Mouse (Mus musculus) MEL (cell line): ENCODE data around the gene Ttll11. TPM values are rescaled to one million over a fixed set of nuclear protein-coding genes. Genes with fewer than 3 reads are reported as not detected.

Experiments
- DNase-seq: peaks from one replicate; pipeline ENCODE4 v3.0.0; 2011; ENCODE audit warnings: low read depth, low spot score
- H3K27ac ChIP-seq: 2 replicates; pipeline ENCODE4 v1.5.1; 2012; ENCODE audit warnings: low read depth, mild to moderate bottlenecking, control low read depth, low read length, moderate library complexity; ENCODE audit not compliant: control insufficient read depth
- H3K27me3 ChIP-seq, 2 experiments: fragments of 150-350 bp in 1 of 2; sonication (generic) in 1 of 2; 2 replicates each; pipeline ENCODE4 v1.6.1; 2012; ENCODE audit warnings: low read length in 2 of 2, mild to moderate bottlenecking in 2 of 2, improper control_type of control experiment in 1 of 2, moderate library complexity in 1 of 2; ENCODE audit not compliant: insufficient read depth in 2 of 2, control insufficient read depth in 1 of 2
- H3K36me3 ChIP-seq, 2 experiments: 2 replicates each; pipeline ENCODE4 v1.6.1; 2012 to 2014; ENCODE audit warnings: low read length in 2 of 2, improper control_type of control experiment in 1 of 2, inconsistent platforms in 1 of 2, mild to moderate bottlenecking in 1 of 2; ENCODE audit not compliant: insufficient read depth in 2 of 2, control insufficient read depth in 1 of 2
- H3K4me1 ChIP-seq, 2 experiments: fragments of 150-350 bp in 1 of 2; sonication (generic) in 1 of 2; 2 replicates each; pipeline ENCODE4 v1.6.1; 2012; ENCODE audit warnings: low read length in 2 of 2, improper control_type of control experiment in 1 of 2, mild to moderate bottlenecking in 1 of 2; ENCODE audit not compliant: insufficient read depth in 2 of 2, control insufficient read depth in 1 of 2
- H3K4me3 ChIP-seq, 2 experiments: fragments of 150-350 bp in 1 of 2; sonication (generic) in 1 of 2; 2 replicates each; pipeline ENCODE4 v1.5.1; 2012; ENCODE audit warnings: low read depth in 2 of 2, low read length in 2 of 2, mild to moderate bottlenecking in 2 of 2, moderate library complexity in 2 of 2, control low read depth in 1 of 2, improper control_type of control experiment in 1 of 2; ENCODE audit not compliant: control insufficient read depth in 1 of 2, insufficient read depth in 1 of 2
- H3K79me2 ChIP-seq: 2 replicates; pipeline ENCODE4 v1.6.1; 2012; ENCODE audit warnings: mild to moderate bottlenecking, low read length, moderate library complexity; ENCODE audit not compliant: control insufficient read depth, poor library complexity, insufficient read depth
- H3K9ac ChIP-seq: 2 replicates; pipeline ENCODE4 v1.6.1; 2012; ENCODE audit warnings: low read depth, mild to moderate bottlenecking, control low read depth, low read length, moderate library complexity; ENCODE audit not compliant: control insufficient read depth, poor library complexity, severe bottlenecking
- H3K9me3 ChIP-seq: fragments of 150-350 bp; sonication (generic); replicated peaks from 2 replicates; pipeline ENCODE4 v1.6.1; 2012; ENCODE audit warnings: mild to moderate bottlenecking, low read length, improper control_type of control experiment, moderate library complexity; ENCODE audit not compliant: insufficient read depth
- BHLHE40 ChIP-seq: IDR thresholded peaks from 2 replicates; pipeline ENCODE4 v1.6.1; 2012; ENCODE audit warnings: low read depth, mild to moderate bottlenecking, inconsistent platforms, low read length, improper control_type of control experiment, borderline replicate concordance
- CHD1 ChIP-seq: IDR thresholded peaks from 2 replicates; pipeline ENCODE4 v1.6.1; 2012; ENCODE audit warnings: low read depth, mild to moderate bottlenecking, inconsistent platforms, low read length, improper control_type of control experiment
- CHD2 ChIP-seq: IDR thresholded peaks from 2 replicates; pipeline ENCODE4 v1.6.1; 2011; ENCODE audit warnings: low read length, improper control_type of control experiment
- CTCF ChIP-seq, 3 experiments: IDR thresholded peaks in 2 of 3; conservative IDR thresholded peaks in 1 of 3; 2 replicates each; pipeline ENCODE4 v1.5.1; 2011 to 2012; ENCODE audit warnings: low read length in 3 of 3, low read depth in 2 of 3, mild to moderate bottlenecking in 2 of 3, improper control_type of control experiment in 1 of 3, inconsistent platforms in 1 of 3, mixed read lengths in 1 of 3, moderate library complexity in 1 of 3; ENCODE audit not compliant: control insufficient read depth in 1 of 3, insufficient read depth in 1 of 3, poor library complexity in 1 of 3, severe bottlenecking in 1 of 3
- ELF1 ChIP-seq: IDR thresholded peaks from 2 replicates; pipeline ENCODE4 v1.6.1; 2014; ENCODE audit warnings: low read depth, mild to moderate bottlenecking, inconsistent platforms, low read length, improper control_type of control experiment, moderate library complexity
- EP300 ChIP-seq, 2 experiments: IDR thresholded peaks; 2 replicates each; pipeline ENCODE4 v1.6.1; 2011; ENCODE audit warnings: improper control_type of control experiment in 2 of 2, low read length in 2 of 2, low read depth in 1 of 2, mild to moderate bottlenecking in 1 of 2
- ETS1 ChIP-seq: IDR thresholded peaks from 2 replicates; pipeline ENCODE4 v1.6.1; 2012; ENCODE audit warnings: low read depth, mild to moderate bottlenecking, inconsistent platforms, low read length, improper control_type of control experiment, moderate library complexity
- GATA1 ChIP-seq: IDR thresholded peaks from 2 replicates; pipeline ENCODE4 v1.6.1; 2011; ENCODE audit warnings: low read depth, low read length, improper control_type of control experiment
- HCFC1 ChIP-seq: IDR thresholded peaks from 2 replicates; pipeline ENCODE4 v1.6.1; 2012; ENCODE audit warnings: low read depth, mild to moderate bottlenecking, inconsistent platforms, low read length, improper control_type of control experiment, moderate library complexity
- JUND ChIP-seq: IDR thresholded peaks from 2 replicates; pipeline ENCODE4 v1.6.1; 2011; ENCODE audit warnings: low read depth, mild to moderate bottlenecking, improper control_type of control experiment, low read length
- KAT2A ChIP-seq: conservative IDR thresholded peaks from 2 replicates; pipeline ENCODE4 v1.6.1; 2012; ENCODE audit warnings: low read depth, low read length, improper control_type of control experiment, inconsistent platforms
- MAFK ChIP-seq: IDR thresholded peaks from 2 replicates; pipeline ENCODE4 v1.6.1; 2011; ENCODE audit warnings: low read depth, mild to moderate bottlenecking, low read length, improper control_type of control experiment, borderline replicate concordance
- MAX ChIP-seq: IDR thresholded peaks from 2 replicates; pipeline ENCODE4 v1.6.1; 2011; ENCODE audit warnings: low read length, improper control_type of control experiment
- MAZ ChIP-seq: IDR thresholded peaks from 2 replicates; pipeline ENCODE4 v1.6.1; 2012; ENCODE audit warnings: low read depth, mild to moderate bottlenecking, inconsistent platforms, low read length, improper control_type of control experiment
- MEF2A ChIP-seq: IDR thresholded peaks from 2 replicates; pipeline ENCODE4 v1.6.1; 2014; ENCODE audit warnings: low read depth, mild to moderate bottlenecking, inconsistent platforms, low read length, improper control_type of control experiment; ENCODE audit not compliant: poor library complexity, insufficient replicate concordance, severe bottlenecking; ENCODE audit errors: extremely low read depth
- MXI1 ChIP-seq: IDR thresholded peaks from 2 replicates; pipeline ENCODE4 v1.6.1; 2011; ENCODE audit warnings: mild to moderate bottlenecking, low read depth, low read length, improper control_type of control experiment
- MYB ChIP-seq: IDR thresholded peaks from 2 replicates; pipeline ENCODE4 v1.6.1; 2011; ENCODE audit warnings: mild to moderate bottlenecking, low read depth, low read length, improper control_type of control experiment
- MYC ChIP-seq: IDR thresholded peaks from 2 replicates; pipeline ENCODE4 v1.6.1; 2011; ENCODE audit warnings: low read depth, mild to moderate bottlenecking, low read length, improper control_type of control experiment, moderate library complexity
- NELFE ChIP-seq: IDR thresholded peaks from 2 replicates; pipeline ENCODE4 v1.6.1; 2011; ENCODE audit warnings: low read depth, low read length, improper control_type of control experiment
- NRF1 ChIP-seq: IDR thresholded peaks from 2 replicates; pipeline ENCODE4 v1.6.1; 2014; ENCODE audit warnings: low read depth, mild to moderate bottlenecking, inconsistent platforms, low read length, improper control_type of control experiment, moderate library complexity; ENCODE audit not compliant: poor library complexity, insufficient read depth, severe bottlenecking
- POLR2A ChIP-seq, 2 experiments: IDR thresholded peaks; 2 replicates each; pipeline ENCODE4 v1.6.1; 2011 to 2012; ENCODE audit warnings: low read length in 2 of 2, mild to moderate bottlenecking in 2 of 2, control low read depth in 1 of 2, improper control_type of control experiment in 1 of 2, low read depth in 1 of 2, moderate library complexity in 1 of 2; ENCODE audit not compliant: control insufficient read depth in 1 of 2, insufficient read depth in 1 of 2, poor library complexity in 1 of 2
- POLR2AphosphoS2 ChIP-seq: IDR thresholded peaks from 2 replicates; pipeline ENCODE4 v1.6.1; 2011; ENCODE audit warnings: low read length, improper control_type of control experiment
- POLR2AphosphoS5 ChIP-seq: IDR thresholded peaks from 2 replicates; pipeline ENCODE4 v1.6.1; 2012; ENCODE audit warnings: low read depth, borderline replicate concordance, mild to moderate bottlenecking, inconsistent platforms, low read length, moderate library complexity, mixed read lengths
- RAD21 ChIP-seq: IDR thresholded peaks from 2 replicates; pipeline ENCODE4 v1.6.1; 2011; ENCODE audit warnings: mild to moderate bottlenecking, low read depth, low read length, improper control_type of control experiment
- RCOR1 ChIP-seq: IDR thresholded peaks from 2 replicates; pipeline ENCODE4 v1.6.1; 2012; ENCODE audit warnings: low read depth, mild to moderate bottlenecking, inconsistent platforms, low read length, improper control_type of control experiment
- SIN3A ChIP-seq: IDR thresholded peaks from 2 replicates; pipeline ENCODE4 v1.6.1; 2012; ENCODE audit warnings: low read length, improper control_type of control experiment, inconsistent platforms
- SMC3 ChIP-seq: IDR thresholded peaks from 2 replicates; pipeline ENCODE4 v1.6.1; 2011; ENCODE audit warnings: low read depth, low read length, improper control_type of control experiment
- TAL1 ChIP-seq: IDR thresholded peaks from 2 replicates; pipeline ENCODE4 v1.6.1; 2012; ENCODE audit warnings: mild to moderate bottlenecking, inconsistent platforms, low read length, moderate library complexity, mixed read lengths
- TBP ChIP-seq: IDR thresholded peaks from 2 replicates; pipeline ENCODE4 v1.8.0; 2011; ENCODE audit warnings: low read depth, low read length, improper control_type of control experiment
- UBTF ChIP-seq: IDR thresholded peaks from 2 replicates; pipeline ENCODE4 v1.6.1; 2012; ENCODE audit warnings: low read depth, mild to moderate bottlenecking, inconsistent platforms, low read length, improper control_type of control experiment, moderate library complexity, borderline replicate concordance; ENCODE audit not compliant: insufficient read depth
- USF1 ChIP-seq: IDR thresholded peaks from 2 replicates; pipeline ENCODE4 v1.6.1; 2014; ENCODE audit warnings: low read depth, mild to moderate bottlenecking, inconsistent platforms, low read length, improper control_type of control experiment, moderate library complexity
- ZC3H11A ChIP-seq: IDR thresholded peaks from 2 replicates; pipeline ENCODE4 v1.6.1; 2012; ENCODE audit warnings: low read depth, mild to moderate bottlenecking, inconsistent platforms, low read length, improper control_type of control experiment
- ZKSCAN1 ChIP-seq: IDR thresholded peaks from 2 replicates; pipeline ENCODE4 v1.6.1; 2012; ENCODE audit warnings: low read depth, mild to moderate bottlenecking, inconsistent platforms, low read length, improper control_type of control experiment, moderate library complexity
- ZMIZ1 ChIP-seq: IDR thresholded peaks from 2 replicates; pipeline ENCODE4 v1.6.1; 2012; ENCODE audit warnings: low read depth, mild to moderate bottlenecking, inconsistent platforms, low read length, improper control_type of control experiment, moderate library complexity
- ZNF384 ChIP-seq: IDR thresholded peaks from 2 replicates; pipeline ENCODE4 v1.6.1; 2012; ENCODE audit warnings: low read depth, mild to moderate bottlenecking, inconsistent platforms, low read length, improper control_type of control experiment
- polyA plus RNA-seq, 2 experiments: library from polyadenylated mRNA; stranded (reverse) in 1 of 2; unstranded in 1 of 2; fragments of >175 nt in 1 of 2; fragments of >200 nt in 1 of 2; gene quantifications; 2 replicates each; pipeline versions ENCODE4 v1.2.1 to v1.2.4; 2012; ENCODE audit warnings: low replicate concordance in 2 of 2, low read depth in 1 of 2; ENCODE audit not compliant: insufficient read length in 2 of 2, insufficient read depth in 1 of 2, missing spikeins in 1 of 2
- total RNA-seq: library from RNA; depleted of rRNA; stranded (reverse); fragments of 300-350 nt; gene quantifications from 2 replicates; pipeline ENCODE4 v1.2.3, GENCODE M21; 2012

The Ttll11 gene
- total and polyA plus RNA-seq, 3 experiments, result 1.2 to 2.5 TPM; not detected in 1

DNA sequence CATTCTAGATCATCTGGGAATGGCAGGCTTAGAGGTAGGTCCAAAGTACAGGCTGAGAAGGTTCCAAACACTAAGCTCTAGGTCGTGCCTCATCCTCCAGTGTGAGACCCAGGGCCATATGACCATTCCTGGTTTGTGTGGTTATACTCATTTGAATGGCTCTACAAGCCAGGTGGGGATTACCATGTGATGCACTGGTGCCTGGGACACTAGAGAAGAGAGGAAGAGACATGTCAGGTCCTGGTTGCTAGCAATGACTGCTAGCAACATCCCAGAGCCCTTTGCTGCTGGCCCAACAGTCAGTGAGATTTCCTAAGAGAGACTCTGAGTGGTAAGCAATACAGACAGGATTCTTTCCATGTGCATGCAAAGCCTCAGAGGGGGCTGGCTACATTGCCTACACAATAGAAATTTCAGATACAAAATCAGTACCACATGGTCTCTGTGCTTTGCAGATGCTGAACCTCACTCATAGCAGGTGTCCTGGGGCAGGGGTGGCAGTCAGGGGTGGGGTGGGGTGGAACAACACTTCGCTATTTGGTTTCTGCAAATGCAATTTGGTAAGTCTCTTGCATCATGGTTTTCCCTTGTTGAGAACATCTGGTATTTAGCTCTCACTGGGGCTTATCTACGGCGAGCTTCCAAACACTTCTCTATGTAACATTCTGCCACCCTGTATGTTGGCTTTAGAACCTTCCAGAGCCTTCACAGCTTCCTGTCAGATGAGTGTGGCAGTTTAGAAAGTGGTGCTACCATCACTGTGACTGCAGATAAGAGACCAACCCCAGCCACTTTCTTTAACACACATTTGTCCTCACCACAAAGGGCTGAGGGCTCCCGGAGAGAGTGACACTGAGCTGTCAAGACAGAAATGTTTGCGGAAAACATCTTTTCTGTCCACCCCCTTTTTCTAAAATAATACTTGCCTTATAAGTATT is 148.5 kb downstream of the Ttll11 start:
- peak overlapping the region; percentile 84 for H3K9ac ChIP-seq
- peaks cover 24 to 54% of the 10 kb centered on the region in 2 experiments for H3K4me1 ChIP-seq
- no peaks in the 10 kb centered on the region; the same call in 1 of the 2 replicates for H3K79me2 ChIP-seq
- H3K27me3 ChIP-seq, result no peaks in the 10 kb centered on the region
- no peaks in the 10 kb centered on the region for H3K9me3 ChIP-seq
- peak overlapping the region in 1 of 2 experiments; percentile 14; a peak in 2 of 4 replicates for H3K4me3 ChIP-seq
- peak; percentile 97 for DNase-seq
- peak overlapping the region; percentile 100 for H3K27ac ChIP-seq
- H3K36me3 ChIP-seq, result peaks cover 0 to 46% of the 10 kb centered on the region in 2 experiments; a peak in 2 of 4 replicates
- TF ChIP-seq TAL1 (peak; percentile 92), UBTF (no peak), MAX (peak; percentile 42), POLR2AphosphoS2 (peak; percentile 88), ELF1 (0 out of 2 replicates have a peak, but pooled peaks have one; percentile 61), RAD21 (no peak), MEF2A (no peak), ZKSCAN1 (no peak), CHD1 (no peak), MYB (peak; percentile 97), POLR2AphosphoS5 (no peak; the same call in 1 of the 2 replicates), SIN3A (peak; percentile 98), BHLHE40 (peak; percentile 84), CTCF (IDR thresholded peaks at IDR 0.05 in 2 of 3, conservative IDR thresholded peaks at IDR 0.05 in 1 of 3; ENCODE audit: control insufficient read depth in 1 of 3, insufficient read depth in 1 of 3, low read depth in 2 of 3, low read length in 3 of 3, poor library complexity in 1 of 3, severe bottlenecking in 1 of 3) (no peak), ZNF384 (0 out of 2 replicates have a peak, but pooled peaks have one; percentile 6), POLR2A (IDR thresholded peaks at IDR 0.05; ENCODE audit: control insufficient read depth in 1 of 2, insufficient read depth in 1 of 2, low read depth in 1 of 2, low read length in 2 of 2, poor library complexity in 1 of 2) (peak in 1 of 2 experiments; percentile 83; a peak in 2 of 4 replicates), ZC3H11A (no peak), EP300 (IDR thresholded peaks at IDR 0.05; ENCODE audit: low read depth in 1 of 2, low read length in 2 of 2) (peak; percentile 97 to 99), MXI1 (peak; percentile 73; the same call in 1 of the 2 replicates), JUND (peak; percentile 46; the same call in 1 of the 2 replicates), NRF1 (no peak), RCOR1 (peak; percentile 80), HCFC1 (peak; percentile 58), MAFK (0 out of 2 replicates have a peak, but pooled peaks have one; percentile 35), ETS1 (peak; percentile 99), TBP (peak; percentile 80), USF1 (peak; percentile 54), SMC3 (no peak), GATA1 (peak; percentile 97), KAT2A (peak; percentile 64), NELFE (peak; percentile 59), CHD2 (no peak), MAZ (peak; percentile 88), MYC (peak; percentile 58; the same call in 1 of the 2 replicates), ZMIZ1 (peak; percentile 77; the same call in 1 of the 2 replicates)
